Mouse (Mus musculus): ENCODE measurements around the gene Zfp866.

Gene Zfp866

DNA sequence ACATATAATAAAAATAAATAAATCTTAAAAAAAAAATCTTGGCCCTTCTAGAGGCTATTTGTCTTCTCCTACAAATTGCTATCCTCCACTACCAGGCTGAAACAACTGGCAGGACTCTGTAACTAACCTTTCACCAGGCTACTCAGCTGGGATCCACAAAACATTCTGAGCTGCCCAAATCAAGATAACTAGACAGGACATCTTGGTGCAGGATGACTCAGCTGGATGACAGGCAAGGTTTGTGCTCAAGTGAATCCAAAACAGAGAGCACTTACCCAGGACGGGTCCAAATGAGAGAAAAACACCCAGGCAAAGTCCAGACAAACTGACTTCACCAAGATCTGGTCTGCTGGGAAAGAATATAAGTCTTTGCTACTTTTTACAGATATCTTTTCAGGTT lies 55.5 kb downstream of the Zfp866 start:
- DNase-seq (ENCODE audit: extremely low spot score, low read depth, low spot score): no peak

DNA sequence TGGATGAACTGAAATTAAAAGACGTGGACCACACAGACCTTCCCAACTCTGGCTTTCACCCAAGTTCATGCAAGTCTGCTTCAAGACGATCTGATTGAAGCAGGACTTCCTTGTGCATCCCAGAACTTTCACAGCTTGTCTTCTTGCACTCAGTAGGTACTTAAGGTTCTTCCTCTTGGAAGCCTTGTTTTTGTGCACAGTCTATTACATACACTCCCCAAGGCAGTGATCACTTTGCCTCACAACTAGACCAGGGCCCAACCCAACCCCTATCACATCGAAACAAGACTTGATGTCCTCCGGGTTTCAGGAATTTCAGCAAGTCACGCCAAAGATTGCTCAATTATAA lies 73.8 kb downstream of the Zfp866 start:
- no peak for DNase-seq (ENCODE audit: extremely low spot score, low read depth, low spot score)

DNA sequence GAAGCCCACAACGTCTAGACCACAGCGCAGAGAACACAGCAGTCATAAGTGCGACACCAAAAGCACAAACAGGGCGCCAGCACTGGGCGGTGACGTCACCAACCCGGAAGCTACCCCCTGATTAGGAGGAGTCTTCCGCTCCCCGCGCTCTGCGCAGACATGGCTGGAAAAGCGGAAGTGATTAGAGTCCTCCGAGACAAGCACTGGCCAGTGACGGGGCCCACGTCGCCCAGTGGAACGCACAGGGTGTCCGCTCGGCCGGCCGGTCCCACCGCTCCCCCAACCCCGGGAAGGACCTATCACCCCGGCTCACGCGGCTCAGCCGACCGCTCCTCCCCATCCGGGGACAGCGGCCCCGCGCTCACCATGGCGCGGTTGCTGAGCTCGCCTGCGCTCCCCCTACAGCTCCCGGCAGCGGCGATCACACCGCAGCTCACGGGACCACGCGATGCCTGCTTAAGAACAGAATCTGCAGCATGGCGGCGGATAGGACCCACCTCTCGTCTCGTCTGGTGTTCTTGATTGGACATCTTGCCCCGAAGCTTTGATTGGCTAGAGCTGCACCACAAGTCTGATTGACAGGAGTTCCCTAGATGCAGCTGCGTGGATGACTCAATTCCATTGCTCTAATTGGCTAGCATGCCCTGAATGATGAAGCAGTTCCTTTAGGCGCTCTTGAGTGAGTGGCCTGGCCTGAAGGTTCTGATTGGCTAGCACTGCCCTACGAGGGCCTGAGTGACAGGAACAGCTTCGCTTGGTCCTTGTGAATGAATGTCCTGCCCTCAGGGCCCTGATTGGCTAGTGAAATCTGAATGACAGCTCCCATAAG lies 74.4 kb downstream of the Zfp866 start:
- peak; percentile 97 for DNase-seq (ENCODE audit: extremely low spot score, low read depth, low spot score)

DNA sequence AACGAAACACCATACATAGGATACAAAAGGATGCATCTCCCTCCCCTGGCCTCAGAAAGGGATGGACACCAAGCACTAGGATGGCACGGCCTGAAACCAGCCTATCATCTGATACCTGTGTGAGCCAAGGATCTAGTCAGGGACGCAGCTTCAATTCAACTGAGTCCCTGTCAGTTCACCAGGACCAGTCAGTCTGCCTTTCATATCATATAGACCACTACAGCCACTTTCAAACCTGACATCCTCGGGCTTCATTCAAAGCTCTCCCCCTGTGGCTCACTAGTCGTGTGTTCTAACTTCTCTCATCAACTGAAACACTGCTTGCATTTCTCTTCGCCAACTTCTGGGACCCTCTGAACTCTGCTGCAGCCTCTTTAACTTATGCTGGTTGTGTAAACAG lies 75.6 kb downstream of the Zfp866 start:
- no peak for DNase-seq (ENCODE audit: extremely low spot score, low read depth, low spot score)

DNA sequence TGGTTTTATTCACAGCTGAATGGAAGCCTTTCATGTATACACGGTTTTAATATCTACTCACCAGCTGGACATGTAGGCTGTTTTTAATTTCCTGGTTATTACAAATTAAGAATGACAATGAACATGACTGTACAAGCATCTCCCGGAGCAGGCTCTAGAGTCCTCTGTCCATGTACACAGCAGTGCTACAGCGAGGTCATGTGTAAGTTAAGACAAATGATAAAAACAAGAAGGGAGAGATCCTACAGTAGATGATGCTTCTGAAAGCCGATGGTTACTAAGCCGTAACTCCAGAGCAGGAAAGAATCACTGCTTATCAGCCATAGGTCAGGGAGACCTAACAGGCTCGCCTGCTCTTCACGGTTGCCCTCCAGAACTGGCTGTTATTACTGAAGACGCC lies 77.5 kb downstream of the Zfp866 start:
- DNase-seq (ENCODE audit: extremely low spot score, low read depth, low spot score): no peak
